Mouse (Mus musculus) mouse trophoblast stem cell (cell line): ENCODE measurements around the gene H2-Ab1.
"Not testable (repeated sequence)": the region's sequence is repeated elsewhere in the genome, so short reads cannot be mapped to it uniquely, and the experiment has no call there.

Experiments
- in situ Hi-C, 2 experiments: fragments of 300-500 bp; cut with MseI, MboI; formaldehyde crosslinking; loops; 2 replicates in 1 of 2; 3 replicates in 1 of 2; pipeline ENCODE4 v1.15.1; 2025

Gene H2-Ab1

DNA sequence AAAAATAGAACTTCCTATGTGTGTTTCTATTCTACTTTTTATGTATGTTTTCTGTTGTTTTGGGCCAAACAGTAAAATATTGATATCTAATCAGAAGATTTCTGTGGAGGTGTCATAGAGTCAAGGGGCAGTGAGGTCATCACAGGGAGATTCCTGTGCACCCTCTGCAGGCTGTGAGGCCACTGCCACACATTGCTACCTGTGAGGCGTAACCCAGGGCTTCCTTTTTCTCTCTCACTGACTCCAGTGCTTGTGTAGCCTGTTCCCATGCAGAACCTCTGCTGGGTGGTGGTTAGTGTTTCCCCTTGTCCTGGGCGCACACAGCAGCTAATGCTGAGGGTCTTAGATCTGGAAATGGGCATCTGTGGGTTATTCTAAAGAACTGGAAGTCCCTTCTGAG lies 48.9 kb downstream of the H2-Ab1 start:
- in situ Hi-C loops: no loop called here

DNA sequence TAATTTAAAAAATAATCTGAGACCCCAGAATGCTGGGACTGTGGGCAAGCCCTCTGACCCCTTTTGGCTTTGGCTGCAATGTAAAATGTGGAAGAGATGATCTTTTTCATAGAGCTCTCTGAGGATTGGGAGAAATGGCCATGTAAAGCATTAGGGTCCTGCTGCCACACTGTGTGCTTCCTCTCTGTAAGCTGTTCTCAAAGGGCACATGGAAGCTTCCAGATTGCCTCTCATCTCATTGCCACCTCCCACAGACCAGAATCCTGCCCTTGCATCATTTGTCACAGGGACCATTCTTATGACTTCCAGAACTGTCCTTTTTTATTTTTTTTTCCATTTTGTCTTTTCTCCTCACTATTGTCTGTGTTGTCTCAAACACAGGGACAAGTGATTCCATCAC lies 49.7 kb downstream of the H2-Ab1 start:
- in situ Hi-C loops: no loop called here

GRCm38 (mm10) chr17:34308161-34308560 lies 50.7 kb downstream of the H2-Ab1 start:
- in situ Hi-C loops: no loop called here

DNA sequence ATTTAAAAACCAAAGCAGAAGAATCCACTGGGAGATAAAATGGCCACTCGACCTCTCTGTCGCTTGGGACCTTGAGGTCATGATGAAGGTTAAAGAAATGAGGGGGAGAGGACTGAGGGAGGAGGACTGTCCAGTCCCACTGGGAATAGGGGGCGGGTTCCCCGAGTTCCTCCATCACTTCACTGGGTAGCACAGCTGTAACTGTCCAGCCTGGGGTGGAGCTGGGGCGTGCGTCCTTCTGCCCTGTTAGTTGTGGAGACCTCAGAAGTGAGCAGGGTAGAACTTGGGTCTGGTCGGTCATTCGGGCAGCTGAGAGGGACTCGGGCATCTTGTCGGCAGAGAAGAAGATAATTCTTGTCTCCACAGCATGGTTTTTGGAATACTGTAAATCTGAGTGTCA lies 51.7 kb downstream of the H2-Ab1 start:
- in situ Hi-C loops: no loop called here

GRCm38 (mm10) chr17:34309683-34310385 lies 52.3 kb downstream of the H2-Ab1 start:
- in situ Hi-C loops: no loop called here

- in situ Hi-C loops: not testable (repeated sequence)
Observed at GRCm38 (mm10) chr17:34310526-34310925, 53.0 kb downstream of the H2-Ab1 start.

GRCm38 (mm10) chr17:34312185-34312584 lies 54.7 kb downstream of the H2-Ab1 start:
- in situ Hi-C loops: no loop called here

- in situ Hi-C loops: no loop called here
Observed at GRCm38 (mm10) chr17:34313393-34313792, 55.9 kb downstream of the H2-Ab1 start.

DNA sequence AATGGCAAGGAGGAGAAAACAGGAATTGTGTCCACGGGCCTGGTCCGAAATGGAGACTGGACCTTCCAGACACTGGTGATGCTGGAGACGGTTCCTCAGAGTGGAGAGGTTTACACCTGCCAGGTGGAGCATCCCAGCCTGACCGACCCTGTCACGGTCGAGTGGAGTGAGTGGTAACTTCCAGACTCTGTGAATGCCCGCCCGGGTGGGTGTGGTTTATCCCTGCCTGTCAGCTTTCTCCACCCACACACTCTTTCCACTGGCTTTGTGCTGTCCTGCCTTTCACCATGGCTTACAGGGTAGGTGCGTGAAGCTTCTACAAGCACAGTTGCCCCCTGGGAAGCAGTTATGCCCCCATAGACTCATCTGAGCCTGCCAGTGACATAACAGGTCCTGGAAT lies 56.8 kb downstream of the H2-Ab1 start:
- in situ Hi-C loops: no loop called here

DNA sequence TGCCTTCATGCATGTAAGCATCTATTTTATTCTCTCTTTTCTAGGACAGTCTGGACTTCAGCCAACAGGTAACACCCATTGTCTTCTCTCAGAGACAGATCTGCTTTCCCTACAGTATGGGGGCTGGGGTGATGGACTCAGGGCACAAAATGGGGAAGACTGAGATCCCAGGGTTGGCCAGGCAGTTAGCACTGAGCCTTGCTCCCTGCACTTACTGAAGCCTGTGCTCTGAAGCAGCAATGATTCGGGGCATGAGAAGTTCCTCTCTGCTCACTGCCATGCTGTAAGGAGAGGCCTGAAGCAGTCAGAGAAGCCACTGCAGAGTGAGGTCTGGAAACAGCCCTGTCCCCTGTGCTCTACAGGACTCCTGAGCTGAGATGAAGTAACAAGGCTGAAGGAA lies 58.0 kb downstream of the H2-Ab1 start:
- in situ Hi-C loops: no loop called here

GRCm38 (mm10) chr17:34316697-34317096 lies 59.2 kb downstream of the H2-Ab1 start:
- in situ Hi-C loops: no loop called here

DNA sequence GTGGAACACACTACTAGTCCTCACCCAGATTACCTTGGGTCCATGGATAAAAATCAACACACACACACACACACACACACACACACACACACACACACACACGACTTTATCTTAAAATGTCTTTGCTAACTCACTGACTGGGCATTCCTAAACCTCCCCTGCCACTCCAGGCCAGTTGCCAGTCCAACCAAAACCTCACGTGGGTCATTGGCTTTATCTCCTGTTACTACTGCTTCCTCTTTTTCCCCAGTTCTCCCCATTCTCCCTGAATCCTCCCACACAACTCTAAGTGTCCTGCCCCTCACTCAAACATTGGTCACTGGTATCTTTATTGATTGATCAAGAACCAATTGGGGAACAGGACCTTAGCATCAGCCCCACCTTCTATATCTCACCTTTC lies 59.8 kb downstream of the H2-Ab1 start:
- in situ Hi-C loops: no loop called here
